Mouse (Mus musculus): ENCODE measurements around the gene Fmnl2.

Gene Fmnl2

GRCm38 (mm10) chr2:53030432-53030826 is 172.8 kb downstream of the Fmnl2 start:
- no peak for DNase-seq (ENCODE audit: low read depth, low spot score)

GRCm38 (mm10) chr2:53038253-53038652 is 180.6 kb downstream of the Fmnl2 start:
- DNase-seq (ENCODE audit: low read depth, low spot score), result no peak

- no peak for DNase-seq (ENCODE audit: low read depth, low spot score)
Observed at GRCm38 (mm10) chr2:53038737-53039136, 181.1 kb downstream of the Fmnl2 start.

GRCm38 (mm10) chr2:53047031-53047430 is 189.4 kb downstream of the Fmnl2 start:
- no peak for DNase-seq (ENCODE audit: low read depth, low spot score)

GRCm38 (mm10) chr2:53047749-53048387 is 190.2 kb downstream of the Fmnl2 start:
- no peak for DNase-seq (ENCODE audit: low read depth, low spot score)

- no peak for DNase-seq (ENCODE audit: low read depth, low spot score)
Observed at GRCm38 (mm10) chr2:53050376-53050775, 192.7 kb downstream of the Fmnl2 start.

GRCm38 (mm10) chr2:53051502-53051901 is 193.8 kb downstream of the Fmnl2 start:
- DNase-seq (ENCODE audit: low read depth, low spot score), result no peak

- DNase-seq (ENCODE audit: low read depth, low spot score), result no peak
Observed at GRCm38 (mm10) chr2:53053714-53054113, 196.1 kb downstream of the Fmnl2 start.

GRCm38 (mm10) chr2:53056556-53056955 is 198.9 kb downstream of the Fmnl2 start:
- DNase-seq (ENCODE audit: low read depth, low spot score), result no peak

GRCm38 (mm10) chr2:53057291-53057690 is 199.6 kb downstream of the Fmnl2 start:
- no peak for DNase-seq (ENCODE audit: low read depth, low spot score)

- DNase-seq (ENCODE audit: low read depth, low spot score), result no peak
Observed at GRCm38 (mm10) chr2:53061363-53062000, 203.8 kb downstream of the Fmnl2 start.

- no peak for DNase-seq (ENCODE audit: low read depth, low spot score)
Observed at GRCm38 (mm10) chr2:53066973-53067372, 209.3 kb downstream of the Fmnl2 start.

GRCm38 (mm10) chr2:53070607-53071006 is 212.9 kb downstream of the Fmnl2 start:
- no peak for DNase-seq (ENCODE audit: low read depth, low spot score)

- no peak for DNase-seq (ENCODE audit: low read depth, low spot score)
Observed at GRCm38 (mm10) chr2:53079693-53080286, 222.1 kb downstream of the Fmnl2 start.

- DNase-seq (ENCODE audit: low read depth, low spot score), result no peak
Observed at GRCm38 (mm10) chr2:53082045-53082444, 224.4 kb downstream of the Fmnl2 start.

- no peak for DNase-seq (ENCODE audit: low read depth, low spot score)
Observed at GRCm38 (mm10) chr2:53082501-53082900, 224.8 kb downstream of the Fmnl2 start.

GRCm38 (mm10) chr2:53083241-53083640 is 225.6 kb downstream of the Fmnl2 start:
- DNase-seq (ENCODE audit: low read depth, low spot score), result no peak

GRCm38 (mm10) chr2:53085617-53086202 is 228.1 kb downstream of the Fmnl2 start:
- peak; percentile 29 for DNase-seq (ENCODE audit: low read depth, low spot score)

GRCm38 (mm10) chr2:53088744-53089143 is 231.1 kb downstream of the Fmnl2 start:
- DNase-seq (ENCODE audit: low read depth, low spot score), result no peak

- DNase-seq (ENCODE audit: low read depth, low spot score), result no peak
Observed at GRCm38 (mm10) chr2:53095031-53095430, 237.4 kb downstream of the Fmnl2 start.

GRCm38 (mm10) chr2:53095489-53095888 is 237.8 kb downstream of the Fmnl2 start:
- no peak for DNase-seq (ENCODE audit: low read depth, low spot score)

GRCm38 (mm10) chr2:53100093-53100492 is 242.4 kb downstream of the Fmnl2 start:
- DNase-seq (ENCODE audit: low read depth, low spot score), result no peak
